Mouse (Mus musculus) activated CD4-positive, CD25-positive, alpha-beta regulatory T cell, adult 9 weeks (primary cell): ENCODE results near the gene Afm. TPM values are rescaled to one million over a fixed set of nuclear protein-coding genes. Genes with fewer than 3 reads are reported as not detected.

Source experiments
- polyA plus RNA-seq: library from polyadenylated mRNA; unstranded; fragments of 100-300 nt; shearing (Covaris generic); gene quantifications from one replicate; pipeline ENCODE4 v1.2.1, GENCODE M21; 2017

The Afm gene
- polyA plus RNA-seq, result not detected

DNA sequence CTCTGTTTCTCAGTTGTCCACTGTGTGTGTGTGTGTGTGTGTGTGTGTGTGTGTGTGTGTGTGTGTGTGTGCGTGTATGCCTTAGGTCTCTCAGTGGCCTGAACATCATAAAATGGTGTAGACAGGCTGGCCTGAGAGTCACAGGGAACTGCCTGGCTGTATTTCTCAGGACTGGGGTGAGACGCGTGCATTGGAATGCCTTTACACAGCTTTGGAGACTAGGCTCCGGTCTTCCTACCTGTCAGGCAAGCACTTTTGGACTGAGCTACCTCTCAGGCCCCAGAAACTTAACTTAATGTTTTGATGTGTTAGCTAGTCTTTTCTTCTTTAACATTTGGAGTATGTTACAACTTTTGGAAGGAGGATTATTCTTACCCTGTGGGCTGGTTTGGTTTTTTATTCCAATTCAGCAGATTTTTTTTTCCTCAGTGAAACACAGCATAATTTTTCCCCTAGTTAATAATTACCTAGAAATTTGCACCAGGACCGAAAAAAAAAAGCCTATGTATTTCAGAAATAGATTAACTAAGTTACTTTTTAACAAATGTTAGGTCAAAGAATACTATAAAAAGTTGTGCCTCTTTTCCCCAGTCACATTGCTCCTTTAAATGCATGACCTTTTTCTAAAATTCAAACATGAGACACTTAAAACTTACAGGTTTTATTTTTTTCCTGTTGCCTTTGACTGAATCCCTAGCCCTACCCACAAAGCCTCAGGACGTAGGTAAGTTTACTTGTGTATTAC is at the start of gene Afm:
TSS of gene Afm (plus strand) at position 577 of the 745 bp plus-strand sequence.

GRCm38 (mm10) chr5:90490518-90490917 is 28.2 kb upstream of the Afm start, which contains the start of gene Afp:
Gene Afp (plus strand): TSS chr5:90490737.

GRCm38 (mm10) chr5:90560743-90561142 is 42.0 kb downstream of the Afm start, which contains the start of gene 5830473C10Rik:
Gene 5830473C10Rik (plus strand): TSS chr5:90561107.

Other genes starting within 250 kb of the Afm start
- 27.7 TPM for gene Ankrd17, start 152.4 kb upstream of the Afm start, polyA plus RNA-seq
- gene Gm9958, start 151.7 kb upstream of the Afm start, polyA plus RNA-seq, result 0.71 TPM
- not detected for gene Alb, start 58.0 kb upstream of the Afm start, polyA plus RNA-seq
- gene Afp, start 28.2 kb upstream of the Afm start, polyA plus RNA-seq, result 4.1 TPM
- not detected for gene 5830473C10Rik, start 42.2 kb downstream of the Afm start, polyA plus RNA-seq
- gene Rassf6, start 121.7 kb downstream of the Afm start, polyA plus RNA-seq, result 1.6 TPM
- not detected for gene Cxcl5, start 240.4 kb downstream of the Afm start, polyA plus RNA-seq
- gene Ppbp, start 249.6 kb downstream of the Afm start, polyA plus RNA-seq, result not detected